Mouse (Mus musculus): ENCODE measurements around the gene Lactb. TPM values are rescaled to one million over a fixed set of nuclear protein-coding genes. Genes with fewer than 3 reads are reported as not detected.

Lactb gene
- 9.9 and 11.7 TPM in 2 replicates for polyA plus RNA-seq (2015; fragmentation: Nextera tagmentation; extraction: Ambion mirVana)

GRCm38 (mm10) chr9:66975239-66975645, at the start of gene Lactb:
Lactb (minus strand) TSS chr9:66975484.

GRCm38 (mm10) chr9:66945647-66946641, 29.3 kb downstream of the Lactb start, which contains the start of gene Rps27l:
Rps27l (plus strand) TSS chr9:66946086.

GRCm38 (mm10) chr9:66919382-66919971, 55.8 kb downstream of the Lactb start, which contains the start of gene Rab8b:
Rab8b (minus strand) TSS chr9:66919687.

Other genes starting within 250 kb of the Lactb start
- 4.4 and 5.4 TPM in 2 replicates for gene Aph1b, start 180.0 kb downstream of the Lactb start, polyA plus RNA-seq (2015; fragmentation: Nextera tagmentation; extraction: Ambion mirVana)
- gene Gm10647, start 178.4 kb downstream of the Lactb start, polyA plus RNA-seq (2015; fragmentation: Nextera tagmentation; extraction: Ambion mirVana), result 0.32 TPM in 1 of 2 replicates, not detected in the other
- 5.5 and 9.4 TPM in 2 replicates for gene Aph1c, start 140.8 kb downstream of the Lactb start, polyA plus RNA-seq (2015; fragmentation: Nextera tagmentation; extraction: Ambion mirVana)
- gene Rab8b, start 55.8 kb downstream of the Lactb start, polyA plus RNA-seq (2015; fragmentation: Nextera tagmentation; extraction: Ambion mirVana), result 14.2 and 15.1 TPM in 2 replicates
- gene Rps27l, start 29.4 kb downstream of the Lactb start, polyA plus RNA-seq (2015; fragmentation: Nextera tagmentation; extraction: Ambion mirVana), result 1,284 and 2,309 TPM in 2 replicates
- gene Tpm1, start 73.9 kb upstream of the Lactb start, polyA plus RNA-seq (2015; fragmentation: Nextera tagmentation; extraction: Ambion mirVana), result 338 and 423 TPM in 2 replicates

Measured in adrenal gland, postnatal 0 days (tissue).